Mouse (Mus musculus) liver, postnatal 0 days (tissue): ENCODE measurements around the gene Rnf166. TPM values are rescaled to one million over a fixed set of nuclear protein-coding genes. Genes with fewer than 3 reads are reported as not detected.

ENCODE experiments used
- ATAC-seq: fragments of 200-750 bp; cut with Nextera tagmentation; 2 replicates; pipeline ENCODE4 v1.8.0; 2017; ENCODE audit warnings: mild to moderate bottlenecking, moderate library complexity
- DNase-seq: peaks from one replicate; pipeline ENCODE4 v3.0.0-alpha.2; 2016
- H3K27ac ChIP-seq: fragments of 300-500 bp; sonication (generic); 2 replicates; pipeline ENCODE4 v1.5.1; 2014; ENCODE audit warnings: antibody characterized with exemption, moderate library complexity, mild to moderate bottlenecking, low read depth
- H3K27me3 ChIP-seq: fragments of 300-500 bp; sonication (generic); 2 replicates; pipeline ENCODE4 v1.6.1; 2014; ENCODE audit warnings: low read length, control low read depth, mixed read lengths; ENCODE audit not compliant: insufficient read depth
- H3K36me3 ChIP-seq: fragments of 300-500 bp; sonication (generic); replicated peaks from 2 replicates; pipeline ENCODE4 v1.6.1; 2014; ENCODE audit warnings: mild to moderate bottlenecking, control low read depth, low read length, moderate library complexity, mixed read lengths; ENCODE audit not compliant: insufficient read depth
- H3K4me1 ChIP-seq: fragments of 300-500 bp; sonication (generic); 2 replicates; pipeline ENCODE4 v1.6.1; 2014; ENCODE audit warnings: antibody characterized with exemption, mild to moderate bottlenecking, control low read depth; ENCODE audit not compliant: insufficient read depth
- H3K4me2 ChIP-seq: fragments of 300-500 bp; sonication (generic); 2 replicates; pipeline ENCODE4 v1.6.1; 2014; ENCODE audit warnings: low read depth, mild to moderate bottlenecking, low read length, moderate library complexity, mixed read lengths
- H3K4me3 ChIP-seq: fragments of 300-500 bp; sonication (generic); 2 replicates; pipeline ENCODE4 v1.5.1; 2014; ENCODE audit warnings: low read depth, low read length
- H3K9ac ChIP-seq: fragments of 300-500 bp; sonication (generic); replicated peaks from 2 replicates; pipeline ENCODE4 v1.6.1; 2014; ENCODE audit warnings: mild to moderate bottlenecking, moderate library complexity
- H3K9me3 ChIP-seq: fragments of 300-500 bp; sonication (generic); 2 replicates; pipeline ENCODE4 v1.6.1; 2016; ENCODE audit warnings: mild to moderate bottlenecking, control low read depth, low read length, mixed read lengths
- CTCF ChIP-seq: sonication (generic); IDR thresholded peaks from 2 replicates; pipeline ENCODE4 v1.5.1; 2016; ENCODE audit warnings: antibody characterized with exemption, low read depth
- EP300 ChIP-seq: IDR thresholded peaks from 2 replicates; pipeline ENCODE4 v1.6.1; 2016; ENCODE audit warnings: antibody characterized with exemption, low read depth, mild to moderate bottlenecking
- WGBS: fragments of 180-500 bp; shearing (Covaris S2); extraction: QIAGEN DNeasy Blood & Tissue Kit; methylation state at CpG from one replicate; pipeline ENCODE4 v1.1.7; 2014; ENCODE audit not compliant: insufficient replicate concordance; 5-methylcytosine and 5-hydroxymethylcytosine counted together
- polyA plus RNA-seq: library from polyadenylated mRNA; unstranded; fragments of >200 nt; fragmentation: Nextera tagmentation; extraction: Ambion mirVana; gene quantifications from 2 replicates; pipeline ENCODE4 v1.2.1, GENCODE M21; 2015

The Rnf166 gene
- polyA plus RNA-seq, 1 experiment from 2014 or later = 18.9 TPM

GRCm38 (mm10) chr8:122464985-122465384 is 10.9 kb downstream of the Rnf166 start:
- DNase-seq = no peak
- Histone ChIP-seq H3K4me3 (no peak overlapping the region), H3K9ac (no peak overlapping the region), H3K27me3 (peaks cover 14% of the 10 kb centered on the region), H3K9me3 (no peaks in the 10 kb centered on the region), H3K4me2 (no peak overlapping the region), H3K36me3 (peaks cover 30% of the 10 kb centered on the region), H3K27ac (no peak overlapping the region), H3K4me1 (peaks cover 54% of the 10 kb centered on the region)
- no peak for ATAC-seq
- TF ChIP-seq CTCF (no peak), EP300 (no peak)
- WGBS = 30% methylated on average over 7 of the region's 7 CpGs

- Histone ChIP-seq H3K9ac (no peak overlapping the region), H3K27ac (peak overlapping the region; percentile 64), H3K4me1 (peaks cover 52% of the 10 kb centered on the region), H3K9me3 (no peaks in the 10 kb centered on the region), H3K27me3 (peaks cover 20% of the 10 kb centered on the region), H3K4me3 (no peak overlapping the region), H3K4me2 (peak overlapping the region; percentile 13), H3K36me3 (peaks cover 24% of the 10 kb centered on the region)
- TF ChIP-seq EP300 (peak; percentile 23; the same call in 1 of the 2 replicates), CTCF (no peak)
- DNase-seq = peak; percentile 56
- 26% methylated on average over 12 of the region's 12 CpGs for WGBS
- peak; percentile 49 for ATAC-seq
These were observed 11.9 kb downstream of the Rnf166 start for GRCm38 (mm10) chr8:122463651-122464640.

- no peak overlapping the region for H3K4me2 ChIP-seq
- no peak for DNase-seq
- no peaks in the 10 kb centered on the region for H3K9me3 ChIP-seq
- H3K4me3 ChIP-seq = no peak overlapping the region
- no peak for TF ChIP-seq CTCF
- H3K36me3 ChIP-seq = peaks cover 12% of the 10 kb centered on the region
- 66% methylated on average over 8 of the region's 8 CpGs for WGBS
- H3K27me3 ChIP-seq = peaks cover 23% of the 10 kb centered on the region
- peaks cover 52% of the 10 kb centered on the region for H3K4me1 ChIP-seq
- ATAC-seq = no peak
- no peak overlapping the region; the same call in 1 of the 2 replicates for H3K9ac ChIP-seq
- no peak overlapping the region for H3K27ac ChIP-seq
These were observed 13.4 kb downstream of the Rnf166 start for GRCm38 (mm10) chr8:122462510-122462909.

- no peak overlapping the region for H3K9ac ChIP-seq
These were observed 14.3 kb downstream of the Rnf166 start for GRCm38 (mm10) chr8:122461473-122462148.

GRCm38 (mm10) chr8:122460524-122461472 is 15.1 kb downstream of the Rnf166 start, which contains the start of gene Snai3:
Gene Snai3, minus strand, starts transcription at chr8:122460733.
- ATAC-seq (peak; percentile 86), DNase-seq (peak; percentile 82)
- Histone ChIP-seq H3K9ac (no peak within 1 kb of the TSS; the same call in 1 of the 2 replicates), H3K27ac (no peak within 1 kb of the TSS; the same call in 1 of the 2 replicates), H3K4me3 (peak within 1 kb of the TSS; percentile 31), H3K4me1 (peaks cover 52% of the 10 kb centered on the region), H3K27me3 (peaks cover 23% of the 10 kb centered on the region), H3K9me3 (no peaks in the 10 kb centered on the region), H3K4me2 (peak within 1 kb of the TSS; percentile 63), H3K36me3 (0 out of 2 replicates have a peak, but pooled peaks cover 2% of the 10 kb centered on the region)
- 4% methylated on average over 56 of the region's 56 CpGs for WGBS
- TF ChIP-seq CTCF = no peak

More at GRCm38 (mm10) chr8:122461473-122462148, 14.3 kb downstream of the Rnf166 start:
- H3K4me1 ChIP-seq = peaks cover 52% of the 10 kb centered on the region
- DNase-seq = no peak
- 64% methylated on average over 11 of the region's 11 CpGs for WGBS
- no peak overlapping the region for H3K4me3 ChIP-seq
- H3K27ac ChIP-seq = no peak overlapping the region
- TF ChIP-seq CTCF (no peak), EP300 (no peak)
- no peak overlapping the region for H3K4me2 ChIP-seq
- H3K36me3 ChIP-seq = peaks cover 3% of the 10 kb centered on the region; the same call in 1 of the 2 replicates
- ATAC-seq = no peak
- H3K27me3 ChIP-seq = peaks cover 23% of the 10 kb centered on the region
- H3K9me3 ChIP-seq = no peaks in the 10 kb centered on the region
